Mouse (Mus musculus) forebrain, embryonic 13.5 days (tissue): Measurements from ENCODE around the gene Bcam. TPM values are rescaled to one million over a fixed set of nuclear protein-coding genes. Genes with fewer than 3 reads are reported as not detected.
A peak's percentile ranks its signal among the peaks of the same experiment; 100 is the strongest.
"Not testable (repeated sequence)": the region's sequence is repeated elsewhere in the genome, so short reads cannot be mapped to it uniquely, and the experiment has no call there.

Experiments
- ATAC-seq: fragments of 200-750 bp; cut with Nextera tagmentation; 2 replicates; pipeline ENCODE4 v1.8.0; 2017
- H3K27ac ChIP-seq: fragments of 300-500 bp; sonication (generic); 2 replicates; pipeline ENCODE4 v1.5.1; 2015; ENCODE audit warnings: inconsistent platforms, mild to moderate bottlenecking, moderate library complexity
- H3K27me3 ChIP-seq: fragments of 300-500 bp; sonication (generic); 2 replicates; pipeline ENCODE4 v1.6.1; 2015; ENCODE audit warnings: mild to moderate bottlenecking, inconsistent platforms
- H3K36me3 ChIP-seq: fragments of 300-500 bp; sonication (generic); 2 replicates; pipeline ENCODE4 v1.6.1; 2015; ENCODE audit warnings: mild to moderate bottlenecking, inconsistent platforms; ENCODE audit not compliant: poor library complexity, severe bottlenecking
- H3K4me1 ChIP-seq: fragments of 300-500 bp; sonication (generic); 2 replicates; pipeline ENCODE4 v1.6.1; 2015; ENCODE audit warnings: inconsistent platforms
- H3K4me2 ChIP-seq: fragments of 300-500 bp; sonication (generic); 2 replicates; pipeline ENCODE4 v1.6.1; 2015; ENCODE audit warnings: inconsistent platforms, mild to moderate bottlenecking, moderate library complexity
- H3K4me3 ChIP-seq: fragments of 300-500 bp; sonication (generic); 2 replicates; pipeline ENCODE4 v1.5.1; 2015; ENCODE audit warnings: mild to moderate bottlenecking, inconsistent platforms
- H3K9ac ChIP-seq: fragments of 300-500 bp; sonication (generic); 2 replicates; pipeline ENCODE4 v1.6.1; 2015; ENCODE audit warnings: mild to moderate bottlenecking, inconsistent platforms
- H3K9me3 ChIP-seq: fragments of 300-500 bp; sonication (generic); replicated peaks from 2 replicates; pipeline ENCODE4 v1.6.1; 2016; ENCODE audit warnings: inconsistent platforms
- WGBS: fragments of 180-500 bp; shearing (Covaris S2); methylation state at CpG from one replicate; pipeline ENCODE4 v1.1.7; 2015; 5-methylcytosine and 5-hydroxymethylcytosine counted together
- polyA plus RNA-seq: library from polyadenylated mRNA; unstranded; fragments of >200 nt; fragmentation: Nextera tagmentation; extraction: Ambion mirVana; gene quantifications from 2 replicates; pipeline ENCODE4 v1.2.1, GENCODE M21; 2015

Bcam gene
- polyA plus RNA-seq, 1 experiment from 2014 or later: 4.4 TPM

DNA sequence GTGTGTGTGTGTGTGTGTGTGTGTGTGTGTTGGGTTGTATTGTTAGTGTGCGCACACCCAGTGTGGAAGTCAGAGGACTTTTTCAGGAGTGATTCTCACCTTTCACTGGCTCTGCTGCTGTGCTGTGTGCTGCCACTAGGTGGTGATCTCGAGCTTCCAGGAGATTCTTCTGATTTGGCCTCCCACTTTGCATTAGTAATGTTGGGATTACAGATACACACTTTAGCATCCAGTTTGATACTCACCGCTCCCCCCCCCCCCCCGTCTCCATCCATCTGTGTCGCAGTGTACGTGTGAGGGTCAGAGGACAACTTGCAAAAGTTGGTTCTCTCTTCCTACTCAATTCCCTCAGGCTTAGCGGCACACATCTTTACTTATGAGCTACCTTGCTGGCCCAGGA is 32.2 kb upstream of the Bcam start:
- Histone ChIP-seq H3K9ac (no peak overlapping the region), H3K4me1 (no peaks in the 10 kb centered on the region), H3K27ac (no peak overlapping the region), H3K4me3 (no peak overlapping the region), H3K36me3 (no peaks in the 10 kb centered on the region), H3K4me2 (no peak overlapping the region), H3K9me3 (no peaks in the 10 kb centered on the region), H3K27me3 (peaks cover 16% of the 10 kb centered on the region)
- ATAC-seq: no peak
- WGBS: 28% methylated on average over 6 of the region's 7 CpGs

- H3K9ac ChIP-seq: no peak overlapping the region
- no peak for ATAC-seq
- no peak overlapping the region for H3K27ac ChIP-seq
- H3K9me3 ChIP-seq: no peaks in the 10 kb centered on the region
- 17% methylated on average over 2 of the region's 2 CpGs for WGBS
- H3K27me3 ChIP-seq: peaks cover 33% of the 10 kb centered on the region
- H3K4me1 ChIP-seq: 0 out of 2 replicates have a peak, but pooled peaks cover 3% of the 10 kb centered on the region
- no peak overlapping the region for H3K4me3 ChIP-seq
- H3K4me2 ChIP-seq: no peak overlapping the region
- H3K36me3 ChIP-seq: no peaks in the 10 kb centered on the region
These were observed 29.9 kb upstream of the Bcam start for GRCm38 (mm10) chr7:19800764-19801163.

- no peaks in the 10 kb centered on the region for H3K36me3 ChIP-seq
- peak within 1 kb of the TSS; percentile 16; the same call in 1 of the 2 replicates for H3K9ac ChIP-seq
- WGBS: 3% methylated on average over 32 of the region's 32 CpGs
- 0 out of 2 replicates have a peak, but pooled peaks cover 3% of the 10 kb centered on the region for H3K4me1 ChIP-seq
- no peak within 1 kb of the TSS for H3K4me2 ChIP-seq
- peaks cover 37% of the 10 kb centered on the region for H3K27me3 ChIP-seq
- H3K27ac ChIP-seq: no peak within 1 kb of the TSS
- no peaks in the 10 kb centered on the region for H3K9me3 ChIP-seq
- ATAC-seq: no peak
- no peak within 1 kb of the TSS for H3K4me3 ChIP-seq
These were observed 26.1 kb upstream of the Bcam start, which contains the start of gene Cblc for GRCm38 (mm10) chr7:19796697-19797588. TSS of gene Cblc (minus strand) at chr7:19796809.

GRCm38 (mm10) chr7:19796254-19796653 is 25.4 kb upstream of the Bcam start:
- Histone ChIP-seq H3K27ac (no peak overlapping the region), H3K27me3 (peaks cover 37% of the 10 kb centered on the region), H3K36me3 (no peaks in the 10 kb centered on the region), H3K9ac (peak overlapping the region; percentile 16; the same call in 1 of the 2 replicates), H3K9me3 (no peaks in the 10 kb centered on the region), H3K4me2 (no peak overlapping the region), H3K4me3 (no peak overlapping the region), H3K4me1 (0 out of 2 replicates have a peak, but pooled peaks cover 3% of the 10 kb centered on the region)
- no peak for ATAC-seq
- WGBS: 11% methylated on average over 18 of the region's 18 CpGs

DNA sequence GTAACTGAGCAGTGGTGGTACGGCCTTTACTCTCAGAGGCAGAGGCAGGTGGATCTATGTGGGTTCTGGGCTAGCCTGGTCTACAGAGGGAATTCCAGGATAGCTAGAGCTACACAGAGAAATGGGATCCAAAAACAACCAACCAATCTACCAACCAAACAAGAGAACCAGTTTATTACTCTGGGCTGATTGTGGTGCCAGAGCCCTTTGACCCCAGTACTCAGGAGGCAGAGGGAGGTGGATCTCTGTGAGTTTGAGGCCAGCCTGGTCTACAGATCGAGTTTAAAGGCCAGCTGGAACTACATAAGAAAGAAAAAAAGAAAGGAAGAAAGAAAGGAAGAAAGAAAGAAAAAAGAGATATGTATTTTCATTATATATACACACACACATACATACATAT is 24.4 kb upstream of the Bcam start:
- WGBS: 69% methylated on average over 2 of the region's 2 CpGs
- H3K4me3 ChIP-seq: no peak overlapping the region
- H3K27ac ChIP-seq: no peak overlapping the region
- H3K4me2 ChIP-seq: no peak overlapping the region
- ATAC-seq: no peak
- no peaks in the 10 kb centered on the region for H3K9me3 ChIP-seq
- H3K9ac ChIP-seq: no peak overlapping the region
- H3K36me3 ChIP-seq: no peaks in the 10 kb centered on the region
- 0 out of 2 replicates have a peak, but pooled peaks cover 3% of the 10 kb centered on the region for H3K4me1 ChIP-seq
- peaks cover 40% of the 10 kb centered on the region for H3K27me3 ChIP-seq

DNA sequence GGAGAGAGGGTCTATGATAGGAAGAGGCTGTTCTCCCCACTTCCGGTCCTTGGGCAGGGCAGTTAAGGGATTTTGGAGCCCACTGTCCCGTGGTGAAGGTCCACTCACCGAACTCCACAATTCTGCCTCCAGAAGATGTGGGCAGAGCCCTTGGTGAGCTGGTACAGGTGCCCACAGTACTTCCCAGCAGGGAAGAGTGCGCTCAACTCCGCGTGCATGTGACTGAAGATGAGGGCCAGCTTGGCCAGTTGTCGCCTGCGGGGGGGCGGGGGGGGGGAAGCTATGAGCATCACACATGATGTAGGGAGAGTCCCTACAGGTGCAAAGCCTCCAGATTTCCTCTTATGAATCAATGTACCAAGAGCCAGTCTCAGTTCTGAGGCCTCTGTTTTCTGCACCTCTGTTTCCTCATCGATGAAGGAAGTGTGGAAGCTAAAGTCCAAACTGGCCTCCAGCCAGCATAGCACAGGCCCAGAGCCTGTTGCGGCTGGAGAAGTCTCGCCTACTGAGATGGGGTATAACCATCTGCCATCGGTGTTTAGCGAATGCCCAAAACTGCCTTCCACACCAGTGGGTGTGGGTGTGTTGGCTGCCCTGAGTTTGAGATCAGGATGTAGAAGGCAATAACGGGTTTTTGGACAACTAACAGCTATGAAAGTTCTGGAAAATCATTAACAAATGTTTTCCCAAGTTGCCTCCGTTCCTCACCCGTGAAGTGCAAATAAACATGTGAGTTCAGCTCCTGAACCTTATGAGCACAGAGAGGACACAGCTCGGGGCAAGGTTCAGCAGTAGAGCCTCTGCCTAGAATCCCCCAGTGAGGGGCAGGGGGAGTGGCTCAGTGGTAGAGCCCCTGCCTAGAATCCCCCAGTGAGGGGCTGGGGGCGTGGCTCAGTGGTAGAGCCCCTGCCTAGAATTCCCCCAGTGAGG is 22.1 kb upstream of the Bcam start:
- Histone ChIP-seq H3K27ac (no peak overlapping the region), H3K27me3 (peaks cover 37% of the 10 kb centered on the region), H3K36me3 (no peaks in the 10 kb centered on the region), H3K9me3 (no peaks in the 10 kb centered on the region), H3K4me1 (peaks cover 7% of the 10 kb centered on the region), H3K4me3 (no peak overlapping the region), H3K4me2 (no peak overlapping the region), H3K9ac (no peak overlapping the region)
- no peak for ATAC-seq
- 90% methylated on average over 19 of the region's 19 CpGs for WGBS

- not testable (repeated sequence) for ATAC-seq, H3K9ac ChIP-seq, H3K4me3 ChIP-seq, H3K4me2 ChIP-seq, H3K9me3 ChIP-seq, H3K4me1 ChIP-seq, H3K27ac ChIP-seq, H3K36me3 ChIP-seq
- WGBS: 93% methylated on average over 2 of the region's 2 CpGs
- H3K27me3 ChIP-seq: peaks cover 23% of the 10 kb centered on the region
These were observed 20.7 kb upstream of the Bcam start for GRCm38 (mm10) chr7:19791504-19791903.

DNA sequence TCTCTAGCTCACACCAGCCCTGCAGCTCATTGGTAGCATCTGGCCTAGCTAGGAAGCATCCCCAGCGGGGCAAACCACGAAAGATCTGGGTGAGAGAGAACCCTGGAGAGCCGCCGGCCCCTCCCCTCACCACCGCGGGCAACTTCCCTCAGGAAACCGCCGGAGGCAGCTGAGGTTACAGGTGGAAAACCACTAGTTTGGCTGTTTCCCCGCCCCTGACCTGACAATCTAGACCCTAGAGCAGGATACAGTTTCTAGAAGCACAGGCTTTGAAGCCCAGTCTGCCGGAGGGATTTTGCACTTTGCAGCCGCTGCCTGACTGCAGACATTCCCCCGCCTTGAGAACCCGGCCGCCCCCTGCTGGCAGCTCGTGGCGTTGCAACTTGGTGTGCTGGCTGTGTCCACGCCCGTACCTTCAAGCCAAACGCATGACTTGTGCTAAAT is 19.1 kb upstream of the Bcam start:
- Histone ChIP-seq H3K27me3 (peaks cover 9% of the 10 kb centered on the region), H3K36me3 (no peaks in the 10 kb centered on the region), H3K27ac (no peak overlapping the region), H3K4me3 (peak overlapping the region; percentile 35), H3K9ac (peak overlapping the region; percentile 60), H3K4me2 (peak overlapping the region; percentile 61), H3K9me3 (no peaks in the 10 kb centered on the region), H3K4me1 (peaks cover 5% of the 10 kb centered on the region)
- WGBS: 2% methylated on average over 19 of the region's 19 CpGs
- peak; percentile 74 for ATAC-seq

DNA sequence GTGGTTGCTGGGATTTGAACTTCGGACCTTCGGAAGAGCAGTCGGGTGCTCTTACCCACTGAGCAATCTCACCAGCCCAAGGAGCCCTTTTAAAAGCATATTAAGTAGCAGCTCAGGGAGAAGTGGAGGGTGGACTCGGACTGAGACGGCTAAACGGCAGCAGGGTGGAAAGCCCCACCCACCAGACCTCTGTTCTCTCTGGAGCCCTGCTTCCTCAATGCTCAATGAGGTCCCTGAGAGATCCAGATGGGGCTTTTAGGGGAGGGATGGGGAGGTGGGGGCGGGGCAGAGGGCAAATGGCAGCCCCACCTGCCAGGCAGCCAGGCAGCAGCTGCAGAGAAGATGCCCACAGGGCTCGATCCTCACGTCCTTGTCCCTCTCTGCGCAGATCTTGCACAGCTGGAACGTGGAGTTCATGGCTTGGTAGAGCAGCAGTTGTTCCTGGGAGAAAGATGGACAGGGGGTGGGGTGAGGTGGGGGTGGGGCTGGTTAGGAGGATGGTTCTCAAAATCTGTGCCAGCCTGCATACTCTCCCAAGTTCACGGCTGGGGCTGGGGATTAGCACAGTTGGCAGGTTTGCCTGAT is 15.2 kb upstream of the Bcam start:
- H3K4me1 ChIP-seq: peaks cover 5% of the 10 kb centered on the region
- no peak overlapping the region for H3K4me2 ChIP-seq
- no peak overlapping the region for H3K27ac ChIP-seq
- 56% methylated on average over 12 of the region's 12 CpGs for WGBS
- no peak overlapping the region for H3K9ac ChIP-seq
- no peak overlapping the region for H3K4me3 ChIP-seq
- H3K36me3 ChIP-seq: no peaks in the 10 kb centered on the region
- no peaks in the 10 kb centered on the region for H3K9me3 ChIP-seq
- peaks cover 4% of the 10 kb centered on the region; the same call in 1 of the 2 replicates for H3K27me3 ChIP-seq
- no peak for ATAC-seq

- Histone ChIP-seq H3K4me1 (peaks cover 4% of the 10 kb centered on the region), H3K27me3 (no peaks in the 10 kb centered on the region; the same call in 1 of the 2 replicates), H3K9me3 (no peaks in the 10 kb centered on the region), H3K9ac (no peak overlapping the region), H3K36me3 (no peaks in the 10 kb centered on the region), H3K4me3 (no peak overlapping the region), H3K4me2 (no peak overlapping the region), H3K27ac (no peak overlapping the region)
- ATAC-seq: no peak
- WGBS: 52% methylated on average over 11 of the region's 11 CpGs
These were observed 14.1 kb upstream of the Bcam start for GRCm38 (mm10) chr7:19784764-19785535.

DNA sequence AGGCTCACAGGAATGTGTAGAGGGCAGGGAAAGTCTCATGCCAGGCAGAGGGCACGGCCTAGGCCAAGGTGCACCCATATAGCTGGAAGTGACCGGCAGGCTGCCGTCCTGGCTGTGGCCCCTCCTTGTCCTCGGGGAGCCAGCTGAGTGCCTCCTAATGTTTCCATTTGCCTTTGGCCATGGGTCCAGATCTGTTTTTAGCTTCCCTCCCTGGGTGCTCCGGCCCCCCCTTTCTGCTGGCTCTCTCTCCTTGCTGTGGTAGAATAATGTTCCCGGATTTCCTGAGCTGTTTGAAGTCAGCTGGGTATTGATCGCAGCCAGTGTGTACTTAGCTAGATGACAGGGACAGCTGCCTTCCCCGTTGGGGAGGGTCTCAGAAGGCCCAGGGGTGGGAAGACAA is 12.8 kb upstream of the Bcam start:
- Histone ChIP-seq H3K36me3 (no peaks in the 10 kb centered on the region), H3K4me2 (no peak overlapping the region), H3K27me3 (no peaks in the 10 kb centered on the region), H3K4me1 (no peaks in the 10 kb centered on the region), H3K9me3 (0 out of 2 replicates have a peak, but pooled peaks cover 1% of the 10 kb centered on the region), H3K27ac (no peak overlapping the region), H3K4me3 (no peak overlapping the region), H3K9ac (0 out of 2 replicates have a peak overlapping the region, but pooled peaks have one; percentile 12)
- 87% methylated on average over 8 of the region's 8 CpGs for WGBS
- ATAC-seq: no peak
